Mouse (Mus musculus): ENCODE results near the gene Fa2h.
"Not testable (repeated sequence)": the region's sequence is repeated elsewhere in the genome, so short reads cannot be mapped to it uniquely, and the experiment has no call there.

Fa2h gene

GRCm38 (mm10) chr8:111357433-111357832 is 36.2 kb downstream of the Fa2h start:
- DNase-seq = no peak

GRCm38 (mm10) chr8:111353497-111353896 is 40.1 kb downstream of the Fa2h start:
- no peak for DNase-seq

- no peak for DNase-seq
Measured at GRCm38 (mm10) chr8:111352289-111352688, 41.3 kb downstream of the Fa2h start.

DNA sequence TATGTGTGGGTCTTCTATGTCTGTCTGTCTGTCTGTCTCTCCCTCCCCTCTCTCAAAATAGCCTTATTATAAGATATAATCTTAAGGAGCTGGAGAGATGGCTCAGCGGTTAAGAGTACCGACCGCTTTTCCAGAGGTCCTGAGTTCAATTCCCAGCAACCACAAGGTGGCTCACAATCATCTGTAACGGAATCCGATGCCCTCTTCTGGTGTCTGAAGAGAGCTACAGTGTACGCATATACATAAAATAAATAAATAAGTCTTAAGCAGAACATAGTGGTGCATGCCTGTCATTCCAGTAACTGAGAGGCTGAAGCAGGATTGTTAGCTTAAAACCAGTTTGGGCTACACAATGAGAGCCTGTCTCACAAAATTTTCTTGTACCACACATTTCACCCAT is 43.0 kb downstream of the Fa2h start:
- no peak for DNase-seq

GRCm38 (mm10) chr8:111343225-111343624 is 50.4 kb downstream of the Fa2h start:
- peak; percentile 74 for DNase-seq

GRCm38 (mm10) chr8:111340186-111340585 is 53.4 kb downstream of the Fa2h start:
- DNase-seq = no peak

GRCm38 (mm10) chr8:111338370-111339208 is 55.0 kb downstream of the Fa2h start:
- no peak for DNase-seq

DNA sequence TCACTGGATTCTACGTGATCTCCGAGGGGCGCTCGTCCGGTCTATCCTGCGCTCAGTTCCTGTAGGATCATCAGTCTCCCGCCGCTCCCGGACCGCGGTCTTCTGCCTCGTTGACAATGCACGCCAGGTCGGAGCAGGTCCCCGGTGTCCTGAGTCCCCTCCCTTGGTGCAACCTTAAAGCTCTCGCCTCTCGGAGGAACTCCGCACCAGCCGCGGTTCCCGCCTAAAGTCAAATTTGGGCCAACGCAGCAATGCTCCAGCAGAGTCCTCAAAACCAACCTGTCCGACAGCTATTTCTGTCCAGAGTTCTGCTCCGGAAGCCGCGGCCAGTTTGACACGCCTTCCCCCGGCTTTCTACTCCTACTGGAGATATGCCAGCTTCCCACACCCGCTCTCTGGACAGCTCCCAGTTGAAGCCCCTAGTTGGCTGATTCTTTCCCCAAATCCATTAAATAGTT is 55.7 kb downstream of the Fa2h start, which contains the start of gene Mlkl:
TSS of gene Mlkl (minus strand) at position 288 of the 458 bp plus-strand sequence.
- peak; percentile 54 for DNase-seq

DNA sequence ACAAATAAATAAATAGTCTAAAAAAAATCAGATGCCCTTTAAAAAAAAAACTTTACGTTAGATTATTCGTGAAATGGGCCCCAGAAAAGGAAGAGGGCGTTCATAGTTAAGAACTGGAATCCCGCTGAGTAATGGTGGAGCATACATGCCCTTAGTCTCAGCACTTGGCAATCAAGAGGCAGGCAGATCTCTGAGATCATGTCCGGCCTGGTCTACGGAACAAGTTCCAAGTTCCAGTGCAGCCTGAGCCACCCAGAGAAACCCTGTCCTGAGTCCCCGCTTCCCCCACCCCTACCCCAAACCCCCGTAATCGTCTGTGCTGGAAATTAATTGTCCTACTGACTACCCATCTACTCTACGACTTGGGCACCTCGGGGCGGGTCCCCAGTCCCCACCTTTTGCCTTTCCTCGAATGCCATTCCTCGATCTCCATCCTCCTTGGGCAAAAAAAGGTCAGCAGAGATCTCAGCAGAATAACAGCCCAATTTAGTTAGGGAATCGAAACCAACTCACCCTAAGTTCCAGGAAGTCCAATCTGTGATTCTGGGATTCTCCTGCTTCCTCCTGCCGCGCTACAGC is 56.2 kb downstream of the Fa2h start:
- DNase-seq = no peak

GRCm38 (mm10) chr8:111336692-111337091 is 56.9 kb downstream of the Fa2h start:
- no peak for DNase-seq

GRCm38 (mm10) chr8:111325222-111325790 is 68.3 kb downstream of the Fa2h start:
- no peak for DNase-seq

- DNase-seq = no peak
Measured at GRCm38 (mm10) chr8:111314729-111315128, 78.9 kb downstream of the Fa2h start.

- DNase-seq = not testable (repeated sequence)
Measured at GRCm38 (mm10) chr8:111313961-111314360, 79.7 kb downstream of the Fa2h start.

DNA sequence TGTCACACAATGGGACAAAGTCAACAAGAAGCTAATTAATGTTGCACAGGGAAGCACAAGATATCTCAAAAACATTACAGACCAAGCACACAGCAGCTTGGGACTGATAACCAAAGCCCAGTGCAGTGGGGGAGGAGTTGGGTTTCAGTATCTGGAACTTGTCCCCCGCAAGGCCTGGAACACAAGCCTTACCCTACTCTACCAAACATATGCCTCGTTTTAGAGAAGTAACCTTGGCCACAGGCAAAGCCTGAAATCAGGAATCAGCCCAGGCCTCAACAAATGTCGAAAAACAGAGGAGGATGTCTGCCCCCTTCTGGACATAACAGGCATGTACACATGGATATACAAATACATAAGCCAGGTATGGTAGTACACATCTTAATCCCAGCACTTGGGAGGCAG is 80.9 kb downstream of the Fa2h start:
- no peak for DNase-seq

DNA sequence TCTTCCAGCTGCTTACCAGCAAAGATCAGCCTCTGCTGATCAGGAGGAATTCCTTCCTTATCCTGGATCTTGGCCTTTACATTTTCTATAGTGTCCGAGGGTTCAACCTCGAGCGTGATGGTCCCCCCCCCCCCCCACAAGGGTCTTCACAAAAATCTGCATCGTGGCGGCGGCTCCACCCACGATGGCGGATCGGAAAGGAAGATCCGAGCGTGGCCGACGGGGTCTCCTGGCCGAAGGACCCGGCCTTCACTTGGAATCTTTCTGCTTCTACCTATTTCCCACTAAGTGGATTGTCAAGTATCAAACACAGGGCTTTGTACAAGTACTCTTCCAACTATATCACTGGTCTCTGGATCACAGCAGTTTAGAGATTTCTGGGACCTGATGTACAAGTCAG is 83.6 kb downstream of the Fa2h start:
- not testable (repeated sequence) for DNase-seq

DNA sequence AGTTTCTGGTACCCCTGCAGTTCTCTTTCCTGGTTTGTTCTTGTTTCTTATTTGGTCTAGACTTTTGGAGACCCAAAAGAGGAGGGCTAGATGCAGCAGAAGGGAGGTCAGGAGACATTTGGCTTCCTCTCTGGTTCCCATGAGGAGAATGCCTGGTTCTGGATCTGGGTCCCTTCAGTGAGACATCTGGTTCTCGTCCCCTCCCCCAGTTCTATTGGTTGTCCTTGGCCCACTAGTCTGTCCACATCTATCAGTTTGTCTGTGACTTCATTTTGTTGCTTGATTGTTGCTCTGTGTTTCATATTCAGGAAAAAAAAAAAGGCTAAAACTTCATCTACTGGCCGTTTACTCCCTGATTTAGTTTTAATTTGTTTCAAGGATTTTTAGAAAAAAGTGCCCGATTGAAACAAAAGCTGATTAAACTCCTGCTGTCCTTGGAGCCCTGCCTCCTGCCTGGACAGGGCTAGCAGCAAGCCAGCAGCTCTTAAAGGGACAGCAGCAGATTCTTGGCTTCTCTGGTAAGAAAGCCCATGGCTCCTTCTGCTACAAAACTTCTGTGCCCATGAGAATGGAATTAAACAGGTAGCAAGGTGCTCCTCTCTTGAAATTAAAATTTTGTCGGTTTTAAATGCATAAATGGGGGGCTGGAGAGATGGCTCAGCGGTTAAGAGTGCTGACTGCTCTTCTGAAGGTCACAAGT is 88.4 kb downstream of the Fa2h start:
- DNase-seq = no peak

DNA sequence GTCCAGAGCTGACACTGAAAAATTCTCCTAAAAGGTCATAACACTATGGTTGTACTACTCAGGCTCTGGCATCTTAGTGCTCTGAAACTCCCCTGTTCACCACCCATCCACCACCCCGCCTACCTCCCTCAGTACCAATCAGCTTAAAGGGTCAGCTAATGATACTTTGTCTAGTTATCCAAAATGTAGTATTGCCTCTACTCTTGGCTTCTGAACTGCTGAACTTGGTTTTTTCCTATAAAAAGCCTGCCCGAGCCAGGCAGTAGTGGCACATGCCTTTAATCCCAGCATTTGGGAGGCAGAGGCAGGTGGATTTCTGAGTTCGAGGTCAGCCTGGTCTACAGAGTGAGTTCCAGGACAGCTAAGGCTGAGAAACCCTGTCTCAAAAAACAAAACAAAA is 89.3 kb downstream of the Fa2h start:
- no peak for DNase-seq

GRCm38 (mm10) chr8:111303076-111303803 is 90.4 kb downstream of the Fa2h start:
- DNase-seq = not testable (repeated sequence)

DNA sequence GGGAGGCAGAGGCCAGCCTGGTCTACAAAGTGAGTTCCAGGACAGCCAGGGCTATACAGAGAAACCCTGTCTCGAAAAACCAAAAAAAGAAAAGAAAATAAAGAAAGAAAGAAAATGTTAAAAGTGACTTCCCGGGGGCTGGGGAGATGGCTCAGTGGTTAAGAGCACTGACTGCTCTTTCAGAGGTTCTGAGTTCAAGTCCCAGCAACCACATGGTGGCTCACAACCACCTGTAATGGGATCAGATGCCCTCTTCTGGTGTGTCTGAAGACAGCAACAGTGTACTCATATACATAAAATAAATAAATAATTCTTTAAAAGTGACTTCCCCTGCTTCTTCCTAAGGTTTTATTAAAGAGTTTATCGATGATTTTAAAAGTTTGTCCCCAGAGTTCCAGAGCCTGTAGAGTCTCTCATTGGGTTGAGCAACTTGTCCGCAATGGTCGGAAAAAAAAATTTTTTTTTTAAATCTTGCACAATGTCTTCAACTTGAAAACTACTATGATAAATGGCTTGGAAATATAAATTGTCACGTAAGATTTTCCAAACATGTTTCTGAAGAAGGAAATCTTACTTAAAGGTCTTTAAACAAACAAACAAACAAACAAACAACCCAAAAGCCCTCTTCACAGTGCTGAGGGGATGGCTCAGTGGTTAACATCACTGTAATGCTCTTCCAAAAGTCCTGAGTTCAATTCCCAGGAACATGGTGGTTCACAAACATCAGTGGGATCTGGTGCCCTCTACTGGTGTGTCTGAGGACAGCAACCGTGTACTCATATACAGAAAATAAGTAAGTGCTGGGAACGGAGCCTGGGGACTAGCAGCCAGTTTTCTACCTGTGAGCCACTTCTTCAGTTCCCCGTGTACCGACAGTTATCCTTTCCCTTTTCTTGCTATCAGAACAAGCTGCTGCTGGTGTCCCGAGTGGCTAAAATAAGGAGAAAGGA is 92.8 kb downstream of the Fa2h start:
- DNase-seq = peak; percentile 12

DNA sequence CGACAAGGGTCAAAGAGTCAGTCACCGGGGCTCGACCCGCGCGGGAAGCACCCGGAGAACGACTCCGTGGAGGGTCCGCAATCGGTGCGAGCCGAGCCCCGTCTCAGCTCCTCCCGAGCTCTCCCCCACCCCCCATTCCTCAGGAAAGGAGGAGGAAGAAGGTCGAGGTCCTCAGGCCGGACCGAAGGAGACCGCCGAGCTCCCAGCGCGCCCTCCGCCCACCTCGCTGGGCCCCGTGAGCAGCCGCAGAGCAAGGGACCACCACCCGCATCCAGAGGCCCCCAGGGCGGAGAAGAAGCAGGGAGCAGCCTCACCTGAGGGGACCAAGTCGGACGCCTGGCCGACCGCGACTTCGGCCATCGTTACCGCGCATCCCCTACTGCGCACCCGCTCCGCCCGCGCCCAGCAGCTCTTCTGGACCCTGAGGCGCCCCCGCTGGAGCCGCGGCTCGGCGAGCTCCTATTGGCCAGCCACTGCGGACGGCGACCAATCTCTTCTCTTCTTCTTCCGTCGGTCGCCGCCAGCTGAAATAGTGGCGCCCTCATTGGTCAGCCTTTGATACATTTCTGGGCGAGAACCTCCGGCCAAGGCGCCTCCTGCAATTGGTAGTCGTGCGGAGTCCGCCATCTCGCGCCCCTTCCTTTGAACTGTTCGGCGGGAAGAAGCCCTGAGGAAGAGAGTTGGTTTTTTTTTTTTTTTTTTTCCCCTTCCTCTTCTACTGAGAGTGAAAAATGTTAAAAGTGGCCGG is 93.6 kb downstream of the Fa2h start, which contains the start of gene Rfwd3:
TSS of gene Rfwd3 (minus strand) at position 402 of the 748 bp plus-strand sequence.
- DNase-seq = peak; percentile 98
